Mouse (Mus musculus): ENCODE results near the gene Serpinb2.

DNA sequence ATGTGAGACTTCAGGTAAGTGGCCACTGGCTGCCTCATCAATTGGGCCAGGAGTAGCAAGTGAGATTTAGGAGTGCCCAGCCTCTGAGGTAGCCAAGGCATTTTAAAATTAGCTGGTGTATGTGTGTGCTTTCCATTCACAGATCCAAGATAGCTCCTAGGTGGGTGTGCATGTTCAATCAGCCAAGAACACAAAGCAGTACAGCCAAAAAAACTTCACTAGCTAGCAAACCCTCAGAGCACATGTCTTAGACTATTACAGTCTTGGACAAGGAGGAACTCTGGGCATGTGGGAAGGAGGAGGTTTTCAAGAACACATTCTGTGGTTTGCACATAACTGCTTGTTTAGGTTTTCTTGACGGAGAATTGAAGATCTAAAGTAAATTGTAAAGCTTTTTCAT lies 70.0 kb downstream of the Serpinb2 start:
- TF ChIP-seq POLR2A (IDR thresholded peaks at IDR 0.05; ENCODE audit: borderline replicate concordance, low read depth, low read length) (no peak), CTCF (IDR thresholded peaks at IDR 0.05; ENCODE audit: low read depth, low read length) (no peak)
